ENCODE assay signal across 14 mouse cellular contexts in the genomic region with DNA sequence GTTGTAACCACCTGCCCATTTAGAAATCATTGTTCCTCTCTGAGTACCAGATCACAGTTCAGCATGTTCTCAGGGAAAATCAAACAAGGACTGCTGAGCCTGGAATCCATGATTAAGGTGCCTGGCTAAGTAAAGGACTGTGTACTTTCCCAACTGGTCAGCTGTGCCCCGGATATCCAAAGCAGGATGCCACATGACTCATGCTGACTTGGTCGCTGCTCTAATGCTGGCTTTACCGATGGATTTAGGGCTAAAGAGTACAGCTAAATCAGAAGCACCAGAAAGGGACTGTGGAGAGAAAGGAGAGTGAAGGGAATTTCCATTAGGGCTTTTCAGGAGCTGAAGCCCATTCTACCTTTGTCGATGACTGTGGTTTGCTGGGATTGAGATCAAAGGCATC.
"Had no signal": no experiment of that assay in that cellular context is flagged by ENCODE, and none has a peak within 500 bp of the region (broad histone marks: within the 10 kb centered on the region; RNA-seq: fewer than 3 reads in every experiment).

No protein-coding gene starts in this region.

- H3K27me3 ChIP-seq: neural tube, embryonic 15.5 days; stomach, embryonic 15.5 days had no signal

- DNase-seq: retina, postnatal 1 day; right cerebral cortex, adult 18-20 months; right cerebral cortex, postnatal 14 days; right cerebral cortex, postnatal 25 days; right cerebral cortex, postnatal 4 days; spleen, adult 18-20 months; thymus, adult 18-20 months; thymus, adult 2 months; thymus, postnatal 14 days; thymus, postnatal 25 days; thymus, postnatal 36 days; thymus, postnatal 4 days had no signal

- H3K4me2 ChIP-seq: neural tube, embryonic 15.5 days; stomach, embryonic 15.5 days had no signal

- H3K36me3 ChIP-seq: neural tube, embryonic 15.5 days; stomach, embryonic 15.5 days had no signal

- H3K4me3 ChIP-seq: neural tube, embryonic 15.5 days; stomach, embryonic 15.5 days had no signal
